Mouse (Mus musculus) kidney, postnatal 0 days (tissue): ENCODE data around the gene Med29. TPM values are rescaled to one million over a fixed set of nuclear protein-coding genes. Genes with fewer than 3 reads are reported as not detected.
A peak's percentile ranks its signal among the peaks of the same experiment; 100 is the strongest.

Experiments
- ATAC-seq: fragments of 200-750 bp; cut with Nextera tagmentation; replicated peaks from 2 replicates; pipeline ENCODE4 v1.8.0; 2017; ENCODE audit warnings: low read depth, moderate number of reproducible peaks, moderate TSS enrichment, moderate library complexity; ENCODE audit not compliant: low FRiP score
- DNase-seq: peaks from one replicate; pipeline ENCODE4 v3.0.0-alpha.2; 2016; ENCODE audit warnings: low spot score
- H3K27ac ChIP-seq: fragments of 300-500 bp; sonication (generic); 2 replicates; pipeline ENCODE4 v1.5.1; 2014; ENCODE audit warnings: mild to moderate bottlenecking
- H3K27me3 ChIP-seq: fragments of 300-500 bp; sonication (generic); 2 replicates; pipeline ENCODE4 v1.6.1; 2014; ENCODE audit warnings: low read length, mixed read lengths; ENCODE audit not compliant: insufficient read depth
- H3K36me3 ChIP-seq: fragments of 300-500 bp; sonication (generic); 2 replicates; pipeline ENCODE4 v1.6.1; 2014; ENCODE audit warnings: low read length, mixed read lengths; ENCODE audit not compliant: insufficient read depth
- H3K4me1 ChIP-seq: fragments of 300-500 bp; sonication (generic); replicated peaks from 2 replicates; pipeline ENCODE4 v1.6.1; 2014; ENCODE audit warnings: antibody characterized with exemption, low read length, mixed read lengths; ENCODE audit not compliant: insufficient read depth
- H3K4me2 ChIP-seq: fragments of 300-500 bp; sonication (generic); 2 replicates; pipeline ENCODE4 v1.6.1; 2014; ENCODE audit warnings: mild to moderate bottlenecking, low read length, moderate library complexity, mixed read lengths
- H3K4me3 ChIP-seq: fragments of 300-500 bp; sonication (generic); replicated peaks from 2 replicates; pipeline ENCODE4 v1.5.1; 2014; ENCODE audit warnings: low read depth, low read length
- H3K9ac ChIP-seq: fragments of 300-500 bp; sonication (generic); 2 replicates; pipeline ENCODE4 v1.6.1; 2014; ENCODE audit warnings: low read depth, low read length
- H3K9me3 ChIP-seq: fragments of 300-500 bp; sonication (generic); replicated peaks from 2 replicates; pipeline ENCODE4 v1.6.1; 2016; ENCODE audit warnings: low read length, inconsistent platforms, mixed read lengths
- CTCF ChIP-seq: IDR thresholded peaks from 2 replicates; pipeline ENCODE4 v1.5.1; 2016; ENCODE audit warnings: antibody characterized with exemption, low read depth, mild to moderate bottlenecking, moderate library complexity
- WGBS: fragments of 180-500 bp; shearing (Covaris S2); extraction: QIAGEN DNeasy Blood & Tissue Kit; methylation state at CpG from one replicate; pipeline ENCODE4 v1.1.7; 2014; 5-methylcytosine and 5-hydroxymethylcytosine counted together
- polyA plus RNA-seq: library from polyadenylated mRNA; unstranded; fragments of >200 nt; fragmentation: Nextera tagmentation; extraction: Ambion mirVana; gene quantifications from 2 replicates; pipeline ENCODE4 v1.2.1, GENCODE M21; 2015

The Med29 gene
- polyA plus RNA-seq, 1 experiment from 2014 or later = 47.8 TPM

DNA sequence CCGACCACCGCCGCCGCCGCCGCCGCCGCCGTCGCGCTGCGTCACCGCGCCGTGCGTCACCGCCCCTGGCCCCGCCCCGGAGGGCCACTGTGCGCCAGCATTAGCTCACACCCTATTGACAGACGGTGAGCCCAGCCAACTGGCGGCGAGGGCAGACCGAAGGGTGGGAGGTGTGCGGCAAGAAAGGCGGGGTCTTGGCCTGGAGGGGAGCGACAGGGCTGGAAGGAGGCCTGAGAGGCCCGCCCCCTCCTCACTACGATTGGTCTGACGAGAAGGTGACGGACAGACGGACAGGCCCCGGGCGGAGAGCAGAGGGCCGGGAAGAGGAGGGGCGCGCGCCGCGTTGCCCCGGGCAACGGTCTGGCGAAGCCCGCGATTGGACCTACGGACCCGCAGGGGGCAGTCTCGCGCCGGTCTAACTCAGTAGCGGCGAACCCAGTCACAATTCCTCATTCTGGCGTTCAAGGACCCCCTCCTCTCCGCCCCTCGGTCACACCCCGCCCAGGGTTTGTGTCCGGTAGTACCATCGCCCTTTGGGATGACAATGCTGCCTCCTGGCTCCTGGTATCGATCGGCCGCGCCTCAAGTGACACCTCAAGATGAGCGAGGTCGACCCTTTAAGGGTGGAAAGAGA, 43.9 kb upstream of the Med29 start:
- ATAC-seq (peak; percentile 99), DNase-seq (peak; percentile 100)
- H3K9me3 ChIP-seq = no peaks in the 10 kb centered on the region
- WGBS = 1% methylated on average over 46 of the region's 64 CpGs
- H3K36me3 ChIP-seq = 0 out of 2 replicates have a peak, but pooled peaks cover 4% of the 10 kb centered on the region
- H3K27me3 ChIP-seq = no peaks in the 10 kb centered on the region
- peak; percentile 71 for TF ChIP-seq CTCF
- H3K27ac ChIP-seq = peak overlapping the region; percentile 74
- peak overlapping the region; percentile 83 for H3K4me2 ChIP-seq
- peak overlapping the region; percentile 73 for H3K4me3 ChIP-seq
- peak overlapping the region; percentile 92 for H3K9ac ChIP-seq
- peaks cover 10% of the 10 kb centered on the region for H3K4me1 ChIP-seq

DNA sequence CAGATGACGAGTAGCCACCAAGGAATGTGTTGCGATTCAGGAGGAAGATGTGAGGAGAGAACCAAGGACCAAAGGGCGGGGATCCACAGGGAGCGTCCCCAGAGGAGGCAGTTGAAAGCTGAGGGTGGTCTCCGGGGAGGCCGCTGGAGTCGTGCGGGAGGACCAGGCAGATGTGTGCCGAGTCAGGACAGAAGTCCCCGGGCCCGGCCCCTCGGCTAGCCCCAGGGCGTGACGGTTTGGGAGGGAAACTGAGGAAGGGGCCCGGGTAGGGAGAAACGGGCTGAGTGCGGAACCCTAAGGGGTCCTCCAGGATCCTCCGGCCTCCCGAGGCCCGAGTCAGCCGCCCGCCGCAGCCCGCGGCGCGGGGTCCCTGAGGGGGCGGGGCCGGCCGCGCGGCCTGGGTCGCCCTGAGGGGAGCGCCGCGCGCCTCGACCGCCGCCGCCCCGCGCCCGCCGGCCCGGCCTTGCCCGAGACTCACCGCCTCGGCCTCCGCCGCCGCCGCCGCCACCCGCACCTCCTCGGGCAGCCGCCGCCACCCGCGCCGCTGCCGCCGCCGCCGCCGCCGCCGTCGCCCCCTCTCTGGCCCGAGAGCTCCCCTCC, 43.3 kb upstream of the Med29 start:
- Histone ChIP-seq H3K9ac (peak overlapping the region; percentile 92), H3K4me2 (peak overlapping the region; percentile 83), H3K36me3 (0 out of 2 replicates have a peak, but pooled peaks cover 4% of the 10 kb centered on the region), H3K27me3 (no peaks in the 10 kb centered on the region), H3K27ac (peak overlapping the region; percentile 62), H3K9me3 (no peaks in the 10 kb centered on the region), H3K4me3 (peak overlapping the region; percentile 73), H3K4me1 (peaks cover 10% of the 10 kb centered on the region)
- no peak for TF ChIP-seq CTCF
- WGBS = under 1% methylated on average over 41 of the region's 70 CpGs
- peak; percentile 29 for DNase-seq
- ATAC-seq = peak; percentile 41

DNA sequence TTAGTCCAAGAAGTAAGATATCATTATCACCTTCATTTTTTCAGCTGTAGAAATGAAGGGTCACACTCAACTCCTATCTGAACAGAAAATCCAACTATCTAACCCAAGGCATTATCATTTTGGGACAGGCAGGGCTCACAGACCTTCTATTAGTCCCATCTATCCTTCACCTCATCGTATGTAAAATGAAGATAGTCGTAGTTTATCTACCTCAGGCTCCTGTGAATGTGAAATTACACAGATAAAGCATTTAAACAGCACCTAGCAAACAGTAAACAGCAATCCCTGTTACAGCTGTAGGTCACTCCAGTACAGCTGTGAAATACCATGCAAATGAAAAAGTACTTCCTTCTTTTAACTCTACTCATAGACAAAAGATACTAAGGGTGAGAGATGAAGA, 39.7 kb upstream of the Med29 start:
- no peak overlapping the region for H3K9ac ChIP-seq
- DNase-seq (no peak), ATAC-seq (no peak)
- H3K36me3 ChIP-seq = 0 out of 2 replicates have a peak, but pooled peaks cover 4% of the 10 kb centered on the region
- WGBS = 94% methylated on average over 2 of the region's 2 CpGs
- no peaks in the 10 kb centered on the region for H3K27me3 ChIP-seq
- H3K27ac ChIP-seq = no peak overlapping the region
- H3K4me3 ChIP-seq = no peak overlapping the region
- H3K9me3 ChIP-seq = no peaks in the 10 kb centered on the region
- no peak overlapping the region for H3K4me2 ChIP-seq
- peaks cover 10% of the 10 kb centered on the region for H3K4me1 ChIP-seq
- TF ChIP-seq CTCF = no peak

DNA sequence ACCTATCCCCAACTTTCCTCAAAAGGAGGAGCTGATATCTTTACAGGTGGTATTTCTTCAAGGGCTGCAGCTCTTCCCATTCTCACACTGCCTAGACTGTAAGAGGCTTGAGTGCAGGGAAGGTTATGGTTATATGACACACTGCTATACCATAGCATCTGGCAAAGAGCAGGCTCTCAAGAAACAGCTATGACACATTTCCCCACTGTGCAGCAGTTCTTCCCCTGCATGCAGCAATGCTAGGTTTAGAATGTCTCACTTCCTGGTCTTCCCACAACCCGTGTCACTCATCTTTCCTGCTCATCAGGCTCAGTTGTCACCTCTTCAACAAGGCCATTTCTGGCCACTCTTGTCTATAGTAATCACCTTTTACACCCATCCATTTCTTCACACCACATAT, 38.0 kb upstream of the Med29 start:
- H3K9me3 ChIP-seq = no peaks in the 10 kb centered on the region
- no peak overlapping the region for H3K27ac ChIP-seq
- H3K4me1 ChIP-seq = peaks cover 10% of the 10 kb centered on the region
- H3K36me3 ChIP-seq = 0 out of 2 replicates have a peak, but pooled peaks cover 4% of the 10 kb centered on the region
- no peak for TF ChIP-seq CTCF
- DNase-seq = no peak
- H3K9ac ChIP-seq = no peak overlapping the region
- H3K4me2 ChIP-seq = no peak overlapping the region
- H3K27me3 ChIP-seq = no peaks in the 10 kb centered on the region
- no peak for ATAC-seq
- no peak overlapping the region for H3K4me3 ChIP-seq
- WGBS = 74% methylated on average over 1 of the region's 1 CpGs

- no peak overlapping the region for H3K27ac ChIP-seq
- no peak overlapping the region for H3K9ac ChIP-seq
- H3K36me3 ChIP-seq = peaks cover 9% of the 10 kb centered on the region
- no peak overlapping the region for H3K4me3 ChIP-seq
- ATAC-seq (no peak), DNase-seq (no peak)
- no peaks in the 10 kb centered on the region for H3K4me1 ChIP-seq
- no peaks in the 10 kb centered on the region for H3K9me3 ChIP-seq
- no peak overlapping the region for H3K4me2 ChIP-seq
- no peak for TF ChIP-seq CTCF
- H3K27me3 ChIP-seq = no peaks in the 10 kb centered on the region
These were observed 35.2 kb upstream of the Med29 start for GRCm38 (mm10) chr7:28427738-28428137.

GRCm38 (mm10) chr7:28423018-28423417, 30.5 kb upstream of the Med29 start:
- no peak overlapping the region for H3K4me2 ChIP-seq
- no peaks in the 10 kb centered on the region for H3K9me3 ChIP-seq
- DNase-seq (no peak), ATAC-seq (no peak)
- no peak overlapping the region for H3K9ac ChIP-seq
- no peak overlapping the region for H3K4me3 ChIP-seq
- no peak overlapping the region for H3K27ac ChIP-seq
- 83% methylated on average over 1 of the region's 1 CpGs for WGBS
- peaks cover 28% of the 10 kb centered on the region for H3K36me3 ChIP-seq
- H3K27me3 ChIP-seq = no peaks in the 10 kb centered on the region
- TF ChIP-seq CTCF = no peak
- H3K4me1 ChIP-seq = no peaks in the 10 kb centered on the region
